Mouse (Mus musculus) lung, postnatal 0 days (tissue): ENCODE measurements around the gene Trank1.

Source experiments
- CTCF ChIP-seq: IDR thresholded peaks from 2 replicates; pipeline ENCODE4 v1.5.1; 2016; ENCODE audit warnings: antibody characterized with exemption, mild to moderate bottlenecking
- EP300 ChIP-seq: IDR thresholded peaks from 2 replicates; pipeline ENCODE4 v1.6.1; 2016; ENCODE audit warnings: antibody characterized with exemption, mild to moderate bottlenecking, control low read depth

DNA sequence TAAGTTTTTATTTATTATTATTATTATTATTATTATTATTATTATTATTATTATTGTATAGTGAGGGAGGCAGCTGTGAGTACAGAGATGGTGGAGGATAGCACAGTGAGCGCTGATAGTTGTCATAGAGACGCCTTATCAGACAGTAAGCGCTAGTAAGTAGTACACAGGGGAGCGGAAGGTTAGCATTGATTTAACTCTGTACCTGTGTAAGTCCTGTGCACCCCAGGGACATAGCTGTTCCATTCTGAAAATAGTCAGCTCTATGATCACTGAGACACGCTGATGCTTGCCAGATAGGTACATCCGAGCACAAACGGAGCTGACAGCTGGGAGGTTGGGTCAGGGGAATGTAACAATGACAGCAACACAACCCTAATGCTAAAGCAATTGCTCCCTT, 39.7 kb downstream of the Trank1 start:
- TF ChIP-seq EP300 (no peak), CTCF (no peak)
